Mouse (Mus musculus): Measurements from ENCODE around the gene Alg14.

The Alg14 gene

DNA sequence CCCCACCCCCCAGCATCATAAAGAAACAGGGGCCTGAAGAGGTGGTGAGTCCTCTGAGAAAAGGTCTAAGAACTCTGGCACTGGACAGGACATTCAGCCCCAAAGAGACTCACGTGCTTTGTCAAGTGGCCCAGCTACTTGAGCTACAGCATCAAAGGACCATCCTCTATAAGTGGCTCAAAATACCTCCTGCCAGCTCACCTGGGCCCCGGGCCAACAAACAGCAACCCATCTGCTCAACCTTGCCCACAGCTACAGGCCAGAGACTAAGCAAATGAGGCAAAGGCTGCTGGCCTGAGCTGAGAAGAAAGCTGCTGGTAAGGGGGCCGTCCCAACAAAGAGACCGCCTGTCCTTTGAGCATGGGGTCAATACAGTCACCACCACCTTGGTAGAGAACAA lies 14.0 kb upstream of the Alg14 start:
- no peak for DNase-seq (ENCODE audit: low spot score in 2 of 2)

DNA sequence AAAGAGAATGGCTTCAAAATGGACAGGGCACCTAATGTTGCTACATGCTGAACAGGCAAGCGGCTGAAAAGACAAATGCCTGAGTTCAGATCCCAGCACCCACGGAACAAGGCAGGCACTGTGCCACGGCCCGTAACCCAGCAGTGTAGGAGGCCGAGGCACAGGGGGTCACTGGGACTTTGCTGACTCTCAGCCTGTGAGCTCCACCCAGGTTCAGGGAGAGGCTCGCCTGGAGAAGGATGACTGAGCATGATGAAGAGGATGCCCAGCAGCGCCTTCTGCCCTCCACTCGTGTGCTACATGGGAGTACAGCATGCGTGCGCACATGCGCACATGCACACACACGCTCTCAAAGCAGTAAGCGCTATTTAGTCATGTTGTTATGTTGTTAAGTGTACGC lies 11.9 kb upstream of the Alg14 start:
- DNase-seq (ENCODE audit: low spot score in 2 of 2) = no peak

DNA sequence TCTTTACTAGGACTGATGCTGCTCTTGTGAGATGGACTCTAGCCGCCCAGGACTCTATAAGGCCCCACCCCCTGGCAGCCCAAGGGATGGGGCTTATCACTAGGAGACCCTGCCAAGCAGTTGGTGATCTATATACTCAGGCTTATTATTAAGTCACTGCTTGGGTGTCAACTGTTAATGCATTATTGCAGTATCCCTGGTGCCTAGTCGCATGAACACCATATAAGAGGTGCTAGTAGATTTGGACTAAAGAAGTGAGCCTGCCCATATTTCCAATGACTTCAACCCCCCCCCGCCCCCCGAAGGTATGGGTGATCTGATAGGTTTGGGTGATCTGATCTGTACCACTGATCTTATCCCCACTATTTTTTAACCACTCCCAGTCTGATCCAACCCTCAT lies 8.6 kb upstream of the Alg14 start, which contains the start of gene Tmem56:
Tmem56 (minus strand) TSS at position 101 of the 400 bp plus-strand sequence.
- DNase-seq (ENCODE audit: low spot score in 2 of 2) = no peak

DNA sequence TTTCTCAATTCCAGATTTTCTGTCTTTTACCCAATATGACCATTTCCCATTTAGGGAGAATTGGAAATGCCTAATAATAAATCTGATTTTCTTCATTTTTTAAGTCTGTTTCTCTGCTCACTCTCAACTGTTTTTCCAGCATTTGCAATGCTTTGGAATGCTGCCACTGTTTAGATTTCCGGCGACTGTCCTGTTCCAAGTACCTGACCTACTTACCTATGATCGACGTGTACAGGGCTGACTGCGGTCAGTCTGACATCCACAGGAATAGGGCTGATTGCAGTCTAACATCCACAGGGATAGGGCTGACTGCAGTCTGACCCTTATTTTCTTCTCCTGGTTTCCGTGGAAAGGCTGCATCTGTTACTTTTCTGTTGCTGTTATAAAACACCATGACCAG lies 6.4 kb upstream of the Alg14 start:
- no peak for DNase-seq (ENCODE audit: low spot score in 2 of 2)

DNA sequence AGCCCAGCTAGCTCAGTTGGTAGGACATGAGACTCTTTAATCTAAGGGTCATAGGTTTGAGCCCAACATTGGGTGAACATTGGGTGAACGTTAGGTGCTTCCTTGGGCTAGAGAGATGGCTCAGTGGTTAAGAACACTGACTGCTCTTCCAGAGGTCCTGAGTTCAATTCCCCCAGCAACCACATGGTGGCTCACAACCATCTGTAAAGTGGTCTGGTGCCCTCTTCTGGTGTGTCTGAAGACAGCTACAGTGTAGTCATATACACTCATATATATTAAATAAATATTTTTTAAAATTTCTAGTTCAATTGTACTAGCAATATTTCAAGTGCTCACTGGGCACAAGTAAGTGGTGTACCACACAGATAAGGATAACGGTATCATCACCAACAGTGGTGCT lies 4.4 kb upstream of the Alg14 start:
- no peak for DNase-seq (ENCODE audit: low spot score in 2 of 2)

DNA sequence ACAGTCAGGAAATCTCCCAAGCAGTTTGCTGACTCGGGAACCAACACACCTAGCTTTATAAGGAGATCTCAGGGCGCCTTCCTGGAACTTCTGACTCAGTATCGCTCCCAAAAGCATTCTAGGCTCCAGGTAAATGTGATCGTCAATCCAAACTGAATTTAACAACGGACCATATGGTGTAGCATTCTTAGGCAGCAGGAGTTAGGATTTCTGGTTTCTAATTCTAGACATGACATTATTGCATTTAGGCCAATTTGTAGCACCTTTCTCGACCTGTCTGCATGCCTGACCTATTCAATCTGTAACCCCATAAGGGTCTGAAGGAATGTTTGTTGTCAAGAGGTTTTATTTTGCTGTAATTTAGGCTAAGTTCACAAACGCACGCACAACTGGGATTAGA lies 892 bp upstream of the Alg14 start:
- no peak for DNase-seq (ENCODE audit: low spot score in 2 of 2)

DNA sequence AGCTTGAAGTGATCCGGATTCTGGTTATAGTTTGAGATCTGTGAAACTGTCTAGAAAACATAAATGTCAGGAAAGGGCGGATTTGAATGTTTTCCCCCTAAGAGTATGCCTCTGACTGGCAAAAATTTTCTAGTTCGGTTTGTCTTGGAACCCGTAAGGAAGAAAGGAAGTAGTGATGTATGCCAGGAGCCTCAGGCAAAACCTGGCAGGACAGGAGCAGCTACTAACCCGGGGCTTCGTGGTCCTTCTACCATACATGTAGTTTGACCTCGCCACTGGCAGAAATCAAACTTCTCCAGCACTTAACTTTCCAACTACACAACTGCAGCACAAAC lies 381 bp upstream of the Alg14 start:
- no peak for DNase-seq (ENCODE audit: low spot score in 2 of 2)

DNA sequence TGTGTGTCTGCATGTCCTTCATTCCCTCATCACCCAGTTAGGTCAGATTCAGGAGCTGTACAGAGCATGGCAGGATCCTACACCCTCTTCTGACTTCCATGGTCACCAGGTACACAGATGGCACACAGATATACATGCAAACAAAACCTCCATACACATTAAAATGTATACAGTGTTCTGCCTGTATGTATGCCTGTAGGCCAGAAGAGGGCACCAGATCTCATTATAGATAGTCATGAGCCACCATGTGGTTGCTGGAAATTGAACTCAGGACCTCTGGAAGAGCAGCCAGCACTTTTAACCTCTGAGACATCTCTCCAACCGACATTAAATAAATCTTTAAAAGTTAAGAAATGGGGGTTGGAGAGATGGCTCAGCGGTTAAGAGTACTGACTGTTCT lies 2.6 kb downstream of the Alg14 start:
- no peak for DNase-seq (ENCODE audit: low spot score in 2 of 2)

DNA sequence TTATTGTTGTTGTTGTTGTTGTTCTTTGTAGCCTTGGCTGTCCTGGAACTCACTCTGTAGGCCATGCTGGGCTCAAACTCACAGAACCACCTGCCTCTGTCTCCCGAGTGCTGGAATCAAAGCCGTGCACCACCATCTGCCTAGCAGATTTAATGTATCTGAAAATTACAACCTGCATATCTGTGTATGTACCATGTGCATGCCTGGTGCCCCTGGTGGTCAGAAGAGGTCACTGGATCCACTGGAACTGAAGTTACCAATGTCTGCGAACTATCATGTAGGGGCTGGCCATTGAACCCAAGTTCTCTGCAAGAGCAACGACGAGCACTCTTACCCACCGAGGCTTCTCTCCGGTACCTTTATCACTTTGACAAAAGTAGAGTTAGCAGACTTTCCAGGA lies 15.1 kb downstream of the Alg14 start:
- no peak for DNase-seq (ENCODE audit: low spot score in 2 of 2)

DNA sequence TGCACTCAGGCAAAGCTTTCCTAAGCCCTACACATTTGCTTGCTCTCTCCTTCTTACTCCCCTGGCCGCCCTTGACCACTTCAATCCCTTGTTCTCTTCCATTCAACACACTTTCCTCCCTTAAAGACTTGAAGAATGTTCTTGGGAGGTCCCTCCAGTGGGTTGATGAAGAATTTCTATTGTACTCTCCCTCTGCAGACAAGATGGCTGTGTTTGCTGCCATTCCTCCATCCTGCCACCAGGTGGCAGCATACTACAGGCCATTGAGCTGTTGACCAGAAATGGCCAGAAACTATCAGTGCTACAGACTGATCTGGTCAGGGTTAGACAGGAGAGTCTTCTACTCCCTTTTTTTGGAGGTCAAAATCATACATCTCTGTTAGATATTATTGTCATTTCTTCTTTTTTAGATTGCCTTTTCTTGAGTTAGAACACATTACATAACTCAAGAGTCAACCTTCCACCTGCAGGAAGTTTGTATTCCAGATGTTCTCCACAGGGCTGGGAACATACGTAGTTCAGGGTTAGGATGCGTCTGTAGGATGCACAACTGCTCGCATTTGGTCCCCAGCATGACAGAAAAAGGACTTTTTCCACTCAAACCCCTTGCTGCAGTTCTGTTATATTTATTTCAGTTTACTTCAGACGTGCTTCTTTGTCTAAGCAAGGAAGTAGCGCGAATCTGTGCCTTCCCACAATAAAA lies 16.1 kb downstream of the Alg14 start:
- peak; percentile 53 to 72 for DNase-seq (ENCODE audit: low spot score in 2 of 2)

DNA sequence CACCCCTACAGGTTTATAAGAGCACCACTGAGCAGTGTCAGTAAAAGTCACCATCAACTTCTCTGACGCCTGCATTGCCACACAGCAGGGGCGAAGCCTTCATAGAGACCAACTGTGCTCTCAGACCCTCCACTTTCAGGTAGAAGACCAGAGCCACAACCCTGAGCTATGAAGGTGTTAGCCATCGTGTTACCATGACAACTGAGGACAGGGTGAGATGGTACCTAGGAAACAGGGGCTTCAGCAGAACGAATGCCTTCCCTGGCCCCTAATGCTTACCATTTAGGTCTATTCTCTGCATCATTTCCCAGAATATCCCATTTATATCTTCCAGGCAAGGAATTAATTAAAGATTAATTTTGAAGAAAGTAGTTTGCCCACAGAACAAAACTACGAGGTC lies 17.4 kb downstream of the Alg14 start:
- no peak for DNase-seq (ENCODE audit: low spot score in 2 of 2)

DNA sequence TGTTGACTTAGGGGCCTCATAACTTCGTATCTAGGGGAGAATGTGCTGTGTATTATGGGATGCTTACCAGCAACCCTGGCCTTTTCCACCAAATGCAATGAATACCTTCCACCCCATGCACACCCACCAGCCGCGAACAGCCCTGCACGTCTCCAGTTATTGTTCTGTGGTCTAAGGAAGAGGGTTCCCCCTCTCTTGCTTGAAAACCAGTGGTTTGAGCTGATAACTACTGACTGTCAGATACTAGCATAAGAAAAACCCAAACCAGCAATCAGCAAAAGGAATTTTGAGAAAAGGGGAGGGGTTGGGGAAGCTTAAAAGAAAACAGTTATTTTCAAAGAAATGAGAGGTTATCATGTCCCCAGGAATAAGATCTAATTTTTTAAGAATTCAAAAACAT lies 17.9 kb downstream of the Alg14 start:
- DNase-seq (ENCODE audit: low spot score in 2 of 2) = no peak

DNA sequence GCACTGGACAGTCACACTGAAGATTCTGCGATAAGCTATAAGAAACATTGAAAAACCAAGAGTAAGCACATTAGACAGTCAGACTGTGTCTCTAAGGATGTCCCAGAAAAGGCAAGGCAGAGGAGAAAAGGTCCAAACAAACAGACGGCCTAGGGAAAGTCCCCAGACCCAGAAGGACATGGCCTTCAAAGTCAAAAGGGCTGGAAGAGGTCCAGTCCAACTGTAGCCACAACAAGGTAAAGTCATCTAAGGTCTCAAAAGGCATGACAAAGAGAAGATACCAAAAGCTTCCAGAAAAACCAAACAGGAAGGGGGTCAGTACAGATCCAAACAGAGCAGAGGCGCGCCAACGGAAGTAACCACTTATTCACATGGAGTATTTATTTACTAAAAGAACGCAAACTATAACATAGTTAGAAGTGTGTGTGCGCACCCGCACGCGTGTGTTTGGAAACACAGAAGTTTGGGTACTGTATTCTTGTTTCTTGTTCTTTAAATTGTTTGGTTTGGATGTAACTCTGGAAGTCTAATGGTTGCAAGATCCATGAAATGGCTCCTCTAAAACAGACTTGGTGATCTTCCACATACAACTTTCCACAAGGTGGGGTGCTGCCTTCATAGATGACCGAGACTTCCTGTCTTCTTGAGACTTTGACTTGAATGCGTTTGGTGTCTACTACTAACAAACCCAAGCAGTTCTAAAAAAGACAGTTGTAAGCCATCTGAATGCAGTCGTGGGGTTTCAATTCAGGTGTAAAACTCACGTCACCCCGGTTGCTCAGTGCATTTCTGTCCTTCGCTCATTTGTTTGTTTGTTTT lies 18.5 kb downstream of the Alg14 start:
- DNase-seq (ENCODE audit: low spot score in 2 of 2) = no peak

DNA sequence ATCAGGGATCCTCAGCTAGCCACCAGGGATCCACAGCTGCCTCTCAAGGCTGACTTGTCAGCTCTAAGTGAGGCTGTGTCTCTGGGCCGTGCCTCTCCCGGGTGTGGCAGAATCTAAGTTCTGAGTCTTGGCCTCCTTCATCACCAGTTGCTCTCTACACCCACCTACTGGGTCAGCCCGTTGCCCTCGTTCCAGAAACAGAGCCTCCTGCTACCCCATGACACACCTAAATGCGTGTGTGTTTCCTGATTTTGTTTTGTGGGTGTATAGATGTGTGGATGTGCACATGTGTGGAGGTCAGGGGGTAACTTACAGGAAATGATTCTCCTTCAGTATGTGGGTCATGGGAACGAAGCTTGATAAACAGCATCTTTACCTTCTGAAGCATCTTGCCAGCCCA lies 20.9 kb downstream of the Alg14 start:
- DNase-seq (ENCODE audit: low spot score in 2 of 2) = peak; percentile 45 to 55

DNA sequence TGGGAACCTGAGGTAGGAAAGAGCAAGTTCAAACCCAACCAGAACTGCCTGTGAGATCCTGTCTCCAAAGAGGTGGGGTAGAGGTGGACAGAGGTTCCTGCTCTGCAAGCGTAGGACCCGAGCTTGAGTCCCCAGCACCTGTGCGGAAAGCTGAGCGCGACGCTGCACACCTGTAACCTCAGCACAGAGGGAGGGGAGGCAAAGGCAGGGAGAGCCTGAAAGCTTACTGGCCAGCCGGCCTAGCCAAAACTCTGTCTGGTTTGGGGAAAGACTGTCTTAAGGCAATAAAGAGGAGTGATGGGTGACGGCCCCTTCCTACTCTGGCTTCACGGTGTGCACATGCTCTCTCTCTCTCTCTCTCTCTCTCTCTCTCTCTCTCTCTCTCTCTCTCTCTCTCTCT lies 21.4 kb downstream of the Alg14 start:
- peak in 1 of 2 experiments; percentile 34 for DNase-seq (ENCODE audit: low spot score in 2 of 2)

DNA sequence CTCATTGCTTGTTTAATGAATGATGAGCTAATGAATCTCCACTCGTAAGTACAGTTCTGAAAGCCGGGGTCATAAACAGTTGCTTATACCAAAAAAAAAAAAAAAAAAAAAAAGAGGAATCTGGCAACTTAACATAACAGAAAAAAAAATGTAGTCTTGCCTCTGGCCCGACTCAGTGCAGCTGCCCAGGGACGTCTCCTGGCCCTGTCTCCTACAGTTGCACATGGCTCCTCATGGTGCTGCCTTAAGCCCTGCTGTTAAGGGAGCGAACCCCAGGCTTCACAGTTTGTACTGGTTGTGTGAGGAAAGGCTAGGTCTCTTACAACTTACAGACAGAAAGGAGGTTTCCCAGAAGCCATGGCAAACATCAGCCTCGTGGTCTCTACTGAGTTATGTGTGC lies 22.6 kb downstream of the Alg14 start:
- no peak for DNase-seq (ENCODE audit: low spot score in 2 of 2)

DNA sequence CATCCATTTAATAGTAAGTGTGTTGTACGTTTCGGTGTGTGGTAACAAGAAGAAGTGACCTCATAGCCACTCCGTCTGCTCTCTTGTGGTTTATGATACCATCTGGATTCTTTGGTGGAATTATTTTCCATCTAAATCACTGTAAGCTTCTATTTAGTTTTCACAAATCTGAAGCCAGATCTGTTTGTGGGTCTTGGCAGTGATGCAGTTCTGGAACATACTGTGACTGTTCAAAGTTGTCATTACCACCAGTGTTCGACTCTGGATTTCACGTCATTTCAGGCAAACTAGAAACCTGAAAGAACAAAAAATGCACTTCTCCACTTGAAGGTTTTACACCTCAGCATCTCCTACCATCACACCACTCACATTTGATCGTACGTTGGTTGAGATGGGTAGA lies 23.9 kb downstream of the Alg14 start:
- no peak for DNase-seq (ENCODE audit: low spot score in 2 of 2)

DNA sequence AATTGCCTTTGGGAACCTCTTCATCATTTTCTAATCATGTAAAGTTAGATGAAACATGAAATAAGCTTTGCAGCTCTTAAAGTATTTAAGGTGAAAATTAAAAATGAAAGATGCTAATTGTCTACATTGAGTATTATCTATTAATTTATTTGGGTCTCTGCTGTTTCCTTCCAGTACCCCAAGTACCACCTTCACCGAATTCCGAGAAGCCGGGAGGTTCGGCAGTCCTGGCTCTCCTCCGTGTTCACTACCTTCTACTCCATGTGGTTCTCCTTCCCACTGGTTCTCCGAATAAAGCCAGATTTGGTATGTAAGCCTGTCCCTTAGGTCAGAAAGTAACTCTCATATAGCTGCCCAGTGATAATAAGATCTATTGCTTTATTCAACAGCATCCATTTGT lies 28.3 kb downstream of the Alg14 start:
- DNase-seq (ENCODE audit: low spot score in 2 of 2) = no peak

DNA sequence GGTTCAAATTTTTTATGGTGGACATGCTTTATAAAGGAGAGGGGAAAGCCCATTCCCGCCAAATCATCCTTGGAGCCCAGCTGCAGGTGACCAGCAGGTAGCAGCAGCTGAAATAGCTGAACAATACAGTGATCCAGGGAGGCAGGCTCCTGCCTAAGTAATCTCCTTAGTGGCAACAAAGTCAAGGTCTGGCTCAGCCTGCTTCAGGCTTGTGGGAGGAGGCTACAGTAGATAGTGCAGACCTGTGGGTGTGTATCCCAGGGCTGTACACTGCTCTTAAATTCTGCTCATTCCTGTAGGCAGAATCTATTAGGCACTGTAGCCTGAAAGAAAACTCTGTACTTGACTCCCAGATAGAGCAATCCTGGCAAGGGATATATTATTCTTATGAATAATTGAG lies 29.3 kb downstream of the Alg14 start:
- DNase-seq (ENCODE audit: low spot score in 2 of 2) = no peak

DNA sequence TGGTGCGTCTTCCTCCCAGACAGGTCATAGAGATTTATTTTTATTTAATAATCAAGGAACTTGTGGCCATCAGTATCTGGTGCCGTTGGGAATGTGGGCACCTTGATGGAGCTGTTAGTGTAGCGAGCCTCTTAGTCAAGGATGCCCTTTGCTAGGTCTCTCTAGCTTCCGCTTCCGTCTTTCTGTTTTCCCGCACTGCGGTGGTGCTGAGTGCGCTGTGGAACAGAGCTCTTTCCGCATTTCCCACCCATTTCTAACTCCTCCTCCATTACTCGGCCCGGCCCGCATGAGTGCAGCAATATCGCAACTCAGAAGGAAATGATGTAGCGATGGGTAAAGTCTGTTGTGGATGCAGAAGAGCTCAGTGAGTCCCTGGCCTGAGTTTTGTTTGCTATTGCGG lies 31.8 kb downstream of the Alg14 start:
- no peak for DNase-seq (ENCODE audit: low spot score in 2 of 2)

DNA sequence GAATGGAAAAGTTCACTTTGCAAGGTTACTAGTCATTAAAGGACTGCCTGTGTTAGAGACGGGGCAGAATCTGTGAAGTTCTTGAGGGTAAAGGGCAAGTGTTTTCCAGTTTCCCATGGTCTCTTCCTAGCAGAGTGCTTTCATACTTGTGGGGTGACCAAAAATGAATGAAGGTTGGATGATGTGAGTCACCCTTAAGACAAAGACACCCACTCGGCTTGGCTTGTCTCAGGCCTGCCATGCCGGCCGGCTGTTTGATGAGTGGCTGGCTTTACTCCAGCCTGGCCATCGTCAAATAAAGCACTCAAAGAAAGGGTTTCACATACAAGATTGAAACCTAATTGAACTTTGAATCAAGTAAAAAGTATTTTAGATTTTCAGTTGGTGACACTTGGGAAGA lies 35.8 kb downstream of the Alg14 start:
- no peak for DNase-seq (ENCODE audit: low spot score in 2 of 2)

DNA sequence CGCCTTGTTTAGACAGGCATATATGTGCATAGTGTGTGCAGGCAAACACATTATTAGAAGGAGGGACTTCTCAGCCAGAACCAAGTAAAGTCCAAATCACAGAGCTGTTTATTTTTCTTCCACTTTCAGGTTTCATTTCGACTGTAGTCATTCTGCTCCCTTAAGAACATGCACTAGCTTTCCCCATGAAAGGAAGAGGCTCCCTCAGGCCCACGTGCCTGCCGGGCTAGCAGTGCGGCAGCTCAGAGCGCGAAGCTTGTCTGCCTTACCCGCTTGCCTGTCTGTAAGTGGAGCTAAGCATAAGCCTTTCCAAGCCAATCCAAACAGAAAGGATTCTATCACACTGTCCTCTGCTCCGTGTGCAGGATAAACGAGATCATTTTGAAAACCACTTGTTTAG lies 38.1 kb downstream of the Alg14 start:
- DNase-seq (ENCODE audit: low spot score in 2 of 2) = no peak

DNA sequence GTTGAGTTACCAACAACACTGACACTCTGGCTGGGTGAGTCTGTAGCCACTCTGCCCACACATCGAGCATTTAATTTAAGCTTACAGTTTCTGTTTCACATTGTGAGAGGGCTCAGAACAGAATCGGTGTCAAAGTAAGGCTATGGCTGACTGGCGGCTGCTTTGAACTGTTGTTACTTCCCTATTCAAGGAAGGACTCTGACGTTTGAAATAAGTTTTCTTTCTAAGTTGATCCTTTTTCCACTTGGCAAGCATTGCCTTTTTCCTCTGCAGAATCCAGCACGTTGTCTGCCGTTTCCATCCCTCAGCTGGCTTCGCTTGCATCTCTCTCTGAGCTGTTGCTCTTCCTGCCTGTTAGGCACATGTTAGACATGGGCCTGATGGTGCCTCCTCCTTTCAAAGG lies 38.7 kb downstream of the Alg14 start:
- DNase-seq (ENCODE audit: low spot score in 2 of 2) = no peak
